Mouse (Mus musculus) B cell, adult 62 days (primary cell): ENCODE measurements around the gene Nif3l1. TPM values are rescaled to one million over a fixed set of nuclear protein-coding genes. Genes with fewer than 3 reads are reported as not detected.

Experiments used
- total RNA-seq: library from RNA; stranded (reverse); gene quantifications from 4 replicates; pipeline ENCODE4 v1.2.4, GENCODE M21; 2023

Gene Nif3l1
- total RNA-seq = 11.7 to 16.4 TPM (median 14.6 TPM) in 4 replicates

DNA sequence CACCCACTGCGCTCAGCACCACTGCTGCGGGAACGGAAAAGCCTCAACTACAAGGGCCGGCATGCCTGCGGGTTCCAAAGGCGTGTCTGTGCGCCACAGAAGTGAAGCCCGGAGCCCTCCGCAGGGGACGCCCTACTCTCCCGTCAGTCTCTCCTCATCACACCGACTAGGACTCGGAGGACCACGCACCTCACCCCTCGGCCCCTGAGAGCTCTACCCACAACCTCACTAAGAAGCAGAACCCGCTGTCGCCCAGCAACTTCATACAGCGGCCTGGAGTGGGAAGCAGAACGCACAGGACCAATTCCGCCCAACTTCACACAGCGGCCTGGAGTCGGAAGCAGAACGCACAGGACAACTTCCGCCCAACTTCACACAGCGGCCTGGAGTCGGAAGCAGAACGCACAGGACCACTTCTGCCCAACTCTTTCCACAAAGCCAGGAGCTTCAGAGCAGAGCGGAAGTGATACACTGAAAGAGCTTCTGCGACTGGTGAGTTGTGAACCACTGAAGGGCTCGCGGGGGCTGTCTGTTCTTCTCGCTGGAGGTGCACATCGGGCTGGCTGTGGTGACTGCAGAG, at the start of gene Nif3l1, which contains the start of gene Ppil3:
TSS of gene Nif3l1 (plus strand) at position 9 of the 580 bp plus-strand sequence.
TSS of gene Ppil3 (minus strand) at position 344 of the 580 bp plus-strand sequence.

GRCm38 (mm10) chr1:58423371-58424248, 21.3 kb upstream of the Nif3l1 start, which contains the start of gene Clk1:
Clk1 (minus strand) TSS chr1:58424066.

DNA sequence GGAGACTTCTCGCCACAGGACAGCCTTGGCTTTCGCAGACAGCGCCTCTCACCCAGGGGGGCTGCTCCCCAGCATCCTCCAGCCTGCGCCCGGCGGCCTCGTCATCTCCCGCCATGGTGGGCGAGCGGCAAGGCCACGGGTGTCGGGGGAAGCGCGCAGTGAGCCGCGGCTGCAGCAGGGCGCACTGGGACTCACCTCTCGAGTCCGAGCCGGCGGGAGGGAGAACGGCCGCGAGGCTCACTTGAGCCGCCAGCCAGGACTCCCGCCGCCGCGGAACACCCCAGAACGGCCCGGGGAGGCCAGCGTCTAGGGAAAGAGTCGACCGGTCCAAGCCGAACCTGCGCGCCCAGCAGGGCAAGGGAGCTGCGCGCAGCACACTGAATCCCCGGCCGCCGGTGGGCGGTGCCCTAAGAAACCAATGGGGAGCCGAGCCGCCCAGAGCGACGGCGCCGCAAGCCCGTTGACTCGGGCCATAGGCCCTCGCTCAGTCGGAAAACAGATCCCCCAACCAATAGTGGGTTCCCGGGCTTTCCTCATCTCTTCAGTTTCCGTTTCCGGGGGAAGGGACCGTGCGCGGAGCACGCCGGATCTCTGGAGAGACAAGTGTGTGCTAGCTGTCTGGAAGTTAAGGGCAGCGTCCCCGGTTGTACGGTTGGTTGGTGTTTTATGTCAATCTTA, 59.8 kb downstream of the Nif3l1 start, which contains the start of gene Orc2:
TSS of gene Orc2 (minus strand) at position 533 of the 678 bp plus-strand sequence.

Other genes starting within 250 kb of the Nif3l1 start
- gene Aox4, start 234.8 kb upstream of the Nif3l1 start, total RNA-seq = 0.91 to 1.1 TPM (median 1.0 TPM) in 4 replicates
- gene Aox2, start 166.8 kb upstream of the Nif3l1 start, total RNA-seq = not detected in 4 replicates
- 156 to 176 TPM (median 167 TPM) in 4 replicates for gene Bzw1, start 52.3 kb upstream of the Nif3l1 start, total RNA-seq
- 1,519 to 1,569 TPM (median 1,542 TPM) in 4 replicates for gene Clk1, start 21.1 kb upstream of the Nif3l1 start, total RNA-seq
- 19.0 to 25.7 TPM (median 24.2 TPM) in 4 replicates for gene Ppil3, start 335 bp downstream of the Nif3l1 start, total RNA-seq
- gene Orc2, start 60.0 kb downstream of the Nif3l1 start, total RNA-seq = 20.2 to 27.8 TPM (median 23.0 TPM) in 4 replicates
- gene Fam126b, start 141.2 kb downstream of the Nif3l1 start, total RNA-seq = 14.0 to 22.4 TPM (median 16.0 TPM) in 4 replicates
- gene Ndufb3, start 141.2 kb downstream of the Nif3l1 start, total RNA-seq = 29.2 to 33.0 TPM (median 30.7 TPM) in 4 replicates